8 mouse cellular contexts compared by ENCODE assay signal in the genomic region with DNA sequence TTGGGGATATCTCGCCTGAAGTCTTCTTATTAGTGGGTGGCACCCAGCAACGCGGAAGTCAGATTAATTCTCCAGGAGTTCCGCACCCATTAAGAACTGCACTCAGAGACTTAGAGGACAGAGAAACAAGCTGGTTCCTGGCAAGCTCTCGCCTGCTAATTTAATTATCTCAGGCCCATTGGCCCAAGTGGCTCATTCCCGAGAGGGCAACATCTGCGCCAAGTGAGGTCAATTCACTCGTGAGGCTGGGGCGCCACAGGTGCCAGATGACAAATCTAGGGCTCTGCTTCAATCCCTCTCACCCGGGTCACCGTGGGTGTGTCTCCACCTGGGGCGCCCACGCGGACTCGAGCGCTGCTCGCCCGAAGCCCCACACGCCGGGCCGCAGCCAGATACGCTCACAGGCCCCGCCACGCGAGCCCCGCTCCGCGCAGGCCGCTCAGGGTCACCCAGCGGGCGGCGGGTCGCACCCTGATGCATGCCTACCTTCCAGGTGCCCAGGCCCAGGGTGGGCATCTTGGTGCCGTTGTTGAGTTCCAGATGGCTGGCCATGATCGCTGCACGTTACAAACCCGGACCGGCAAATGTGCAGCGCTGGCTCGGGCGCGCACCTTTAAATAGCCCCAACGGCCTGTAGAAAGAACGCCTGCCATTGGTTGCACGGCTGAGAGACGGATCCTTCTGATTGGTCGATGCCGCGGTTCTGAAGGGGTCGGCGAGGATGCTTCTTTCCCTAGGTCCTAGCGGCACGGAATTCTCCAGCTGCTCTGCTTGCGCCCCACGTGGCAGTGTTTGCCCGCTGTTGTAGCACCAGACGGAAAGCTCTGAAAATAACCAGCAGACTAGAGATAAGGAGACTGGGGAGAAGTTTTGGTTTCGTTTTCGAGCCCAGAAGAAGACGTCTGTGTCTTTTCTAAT. TPM values are rescaled to one million over a fixed set of nuclear protein-coding genes. Genes with fewer than 3 reads are reported as not detected.
A peak's percentile ranks its signal among the peaks of the same experiment; 100 is the strongest.
DNase-seq lines count a peak whose midpoint lies in the region; ATAC-seq lines count a peak whose summit lies in the region.

Gene Akr1b3 (minus strand): TSS at position 625 of the 918 bp plus-strand sequence.

- H3K4me2 ChIP-seq in hindbrain, embryonic 11.5 days (replicated peaks; ENCODE audit: low read depth, low read length) = peak within 1 kb of the TSS; percentile 75

- peak within 1 kb of the TSS; percentile 64 for H3K4me3 ChIP-seq in hindbrain, embryonic 11.5 days (ENCODE audit: low read depth, low read length)

- H3K27me3 ChIP-seq in hindbrain, embryonic 11.5 days (ENCODE audit: control insufficient read depth, insufficient read depth, low read length) = no peaks in the 10 kb centered on the region

- peak; percentile 99 for ATAC-seq in hindbrain, embryonic 11.5 days (ENCODE audit: low FRiP score)

- H3K9me3 ChIP-seq in hindbrain, embryonic 11.5 days (ENCODE audit: control insufficient read depth, low read length) = no peaks in the 10 kb centered on the region

- DNase-seq in Muller cell, postnatal 12 days (ENCODE audit: inconsistent ontology term) = peak; percentile 95
- DNase-seq in cerebellum, adult 9-11 months = peak; percentile 88
- DNase-seq in frontal cortex, adult 2 months (ENCODE audit: extremely low spot score in 1 of 2, low spot score in 1 of 2) = peak; percentile 89 to 95
- peak; percentile 93 for DNase-seq in hindbrain, embryonic 11.5 days (ENCODE audit: low spot score)
- peak; percentile 81 to 87 for DNase-seq in layer of hippocampus, postnatal 10 days (ENCODE audit: low spot score in 2 of 2)
- DNase-seq in lung, postnatal 10 days = peak; percentile 96
- DNase-seq in ovary, postnatal 36 days (ENCODE audit: low spot score) = peak; percentile 87
- DNase-seq in thymus, postnatal 25 days = peak; percentile 88

- WGBS in hindbrain, embryonic 11.5 days = under 1% methylated on average over 60 of the region's 60 CpGs

- no peaks in the 10 kb centered on the region for H3K36me3 ChIP-seq in hindbrain, embryonic 11.5 days (ENCODE audit: control insufficient read depth, insufficient read depth, low read length)

- no peak within 1 kb of the TSS for H3K27ac ChIP-seq in hindbrain, embryonic 11.5 days (ENCODE audit: low read depth, low read length)

- peak within 1 kb of the TSS; percentile 64 for H3K9ac ChIP-seq in hindbrain, embryonic 11.5 days (ENCODE audit: low read depth, low read length)

- no peaks in the 10 kb centered on the region; the same call in 1 of the 2 replicates for H3K4me1 ChIP-seq in hindbrain, embryonic 11.5 days (replicated peaks; ENCODE audit: control insufficient read depth, insufficient read depth, low read length)

RNA-seq across cellular contexts. Expression of gene Akr1b3, which starts in this region (rescaled TPM):
- 72.4 and 73.9 TPM in 2 replicates for polyA plus RNA-seq in frontal cortex, adult 2 months (2012; rRNA removed)
- polyA plus RNA-seq in hindbrain, embryonic 11.5 days (2014; fragmentation: Nextera tagmentation; extraction: Ambion mirVana) = 217 and 249 TPM in 2 replicates
- 10 to 100 TPM; 47.0 to 47.1 TPM for total RNA-seq in layer of hippocampus, postnatal 10 days (2021)
